Mouse (Mus musculus): Measurements from ENCODE around the gene Zp3.

Gene Zp3

GRCm38 (mm10) chr5:135979904-135980303 is at the start of gene Zp3:
TSS of gene Zp3 (plus strand) at chr5:135980099.
- DNase-seq (ENCODE audit: low spot score), result no peak

DNA sequence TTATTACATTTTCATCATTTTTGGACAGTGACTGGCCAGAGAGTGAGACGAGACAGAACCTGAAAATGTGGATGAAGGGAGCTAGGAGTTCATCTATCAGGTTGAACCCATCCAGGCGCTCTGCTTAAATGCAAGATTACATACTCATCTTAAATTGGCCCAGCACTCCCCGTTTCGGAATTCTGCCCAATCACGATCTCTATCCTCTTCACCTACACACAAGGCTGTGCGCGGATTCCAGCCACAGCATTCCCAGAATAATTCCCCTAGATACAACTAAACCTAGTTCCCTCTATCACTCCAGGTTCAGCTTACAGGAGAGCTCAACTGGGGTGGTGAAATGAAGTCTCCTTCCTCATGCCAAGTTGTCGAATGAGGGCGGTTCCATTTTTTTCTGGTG is 48.4 kb upstream of the Zp3 start:
- DNase-seq (ENCODE audit: low spot score), result no peak

DNA sequence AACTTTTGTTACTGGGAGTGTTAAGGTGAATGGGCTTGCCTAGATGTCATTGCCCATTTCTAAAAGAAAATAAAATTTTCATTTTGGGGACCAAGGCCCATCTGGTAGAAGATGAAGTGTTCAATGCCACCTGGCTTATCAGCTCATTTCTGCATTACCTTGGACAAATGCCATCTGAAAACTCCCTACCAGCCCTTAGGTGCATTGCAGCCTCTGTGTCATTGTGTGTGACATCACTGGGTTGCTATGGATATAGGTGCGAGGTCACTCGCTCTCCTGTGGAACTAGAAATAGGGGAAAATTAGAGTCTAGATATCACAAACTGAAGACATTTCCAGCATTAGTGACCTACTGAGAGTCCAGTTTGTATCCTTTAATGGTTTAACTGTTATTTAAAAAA is 47.5 kb upstream of the Zp3 start:
- DNase-seq (ENCODE audit: low spot score), result no peak

GRCm38 (mm10) chr5:135933222-135933899 is 46.5 kb upstream of the Zp3 start:
- DNase-seq (ENCODE audit: low spot score), result no peak

DNA sequence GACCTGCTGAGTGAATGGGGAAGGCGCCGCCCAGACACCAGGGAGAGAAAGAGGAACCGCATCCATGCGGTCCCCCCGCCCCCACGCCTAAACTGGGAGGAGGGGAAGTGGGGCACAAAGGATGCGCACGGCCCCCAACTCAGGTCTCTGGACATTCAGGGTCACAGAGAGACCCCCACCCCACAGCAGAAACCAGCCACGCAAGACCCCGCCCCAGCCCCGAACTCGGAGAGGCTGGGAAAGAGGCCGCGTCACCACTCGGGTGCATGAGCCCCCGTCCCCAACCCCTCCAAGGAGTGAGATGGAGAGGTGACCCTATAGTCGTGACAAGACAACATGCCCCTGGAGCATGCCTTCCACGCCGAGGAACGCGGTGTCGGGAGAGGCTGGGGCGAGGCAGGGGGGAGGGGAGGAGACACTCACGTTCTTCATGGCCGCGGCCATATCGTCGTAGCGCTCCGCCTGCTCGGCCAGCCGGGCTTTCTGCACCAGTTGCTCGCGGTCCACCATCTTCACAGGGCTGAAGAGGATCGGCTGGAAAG is 45.9 kb upstream of the Zp3 start:
- DNase-seq (ENCODE audit: low spot score), result peak; percentile 50

- DNase-seq (ENCODE audit: low spot score), result peak; percentile 97
These were observed 45.3 kb upstream of the Zp3 start, which contains the start of gene Ywhag for GRCm38 (mm10) chr5:135934481-135935175. TSS of gene Ywhag (minus strand) at chr5:135934616.

GRCm38 (mm10) chr5:135935176-135935523 is 44.7 kb upstream of the Zp3 start:
- no peak for DNase-seq (ENCODE audit: low spot score)

GRCm38 (mm10) chr5:135935641-135936190 is 44.2 kb upstream of the Zp3 start:
- DNase-seq (ENCODE audit: low spot score), result no peak

DNA sequence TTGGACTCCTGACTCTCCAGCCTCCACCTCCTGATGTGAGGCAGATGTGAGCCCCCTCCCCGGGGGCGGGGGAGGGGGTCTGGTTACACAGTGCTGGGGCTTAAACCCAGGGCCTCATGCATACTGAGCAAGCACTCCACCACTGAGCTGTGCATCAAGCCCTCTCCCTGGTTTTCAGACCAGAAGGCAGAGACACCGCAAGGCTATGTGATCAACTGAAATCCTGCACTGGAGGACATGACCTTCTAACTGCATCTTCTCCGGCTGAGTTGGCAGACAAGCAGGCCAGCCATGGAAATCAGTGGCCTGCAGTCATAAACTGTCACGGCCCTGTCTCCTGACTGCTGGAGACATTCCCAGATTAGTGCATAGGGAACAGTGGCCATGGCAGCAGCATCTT is 39.3 kb upstream of the Zp3 start:
- no peak for DNase-seq (ENCODE audit: low spot score)

DNA sequence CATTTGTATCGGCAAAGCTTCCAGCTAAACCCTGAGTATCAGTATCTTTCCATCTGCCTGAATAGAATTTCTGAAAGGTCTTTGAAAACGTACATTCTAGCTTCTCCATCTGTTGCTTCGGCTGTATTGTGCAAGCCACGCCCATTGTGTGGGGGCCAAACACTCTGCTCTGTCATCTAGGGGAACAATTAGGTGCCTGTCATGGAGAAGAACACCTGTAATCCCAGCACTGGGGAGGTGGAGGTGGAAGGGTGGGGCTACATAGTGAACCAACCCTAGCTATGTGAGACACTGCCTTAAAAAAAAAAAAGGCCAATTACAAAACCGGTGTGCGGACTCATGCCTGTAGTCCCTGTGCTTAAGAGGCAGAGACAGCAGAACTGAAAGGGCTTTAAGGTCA is 37.2 kb upstream of the Zp3 start:
- no peak for DNase-seq (ENCODE audit: low spot score)

DNA sequence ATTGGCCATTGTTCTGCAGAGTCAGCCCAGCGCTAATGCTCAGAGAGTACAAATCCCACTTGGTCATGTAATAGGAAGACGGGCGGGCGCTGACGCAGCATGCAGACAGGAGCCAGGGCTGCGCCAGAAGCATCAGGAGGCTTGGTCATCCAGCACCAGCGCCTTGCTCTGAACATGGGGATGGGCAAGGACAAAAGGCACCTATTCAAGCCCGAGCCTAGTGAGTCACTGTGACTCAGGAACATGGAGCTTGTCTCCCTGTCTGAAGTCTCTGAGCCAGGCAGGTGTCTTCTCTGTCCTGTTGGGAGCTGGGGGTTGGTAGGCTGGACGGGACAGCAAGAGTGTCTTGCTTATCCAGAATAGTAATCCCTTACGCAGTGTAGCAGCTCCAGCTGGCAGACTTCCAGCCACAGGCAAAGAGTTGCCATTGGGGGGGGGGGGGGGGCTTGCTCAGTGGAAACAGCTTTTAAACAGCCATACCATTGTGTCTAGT is 33.9 kb upstream of the Zp3 start:
- DNase-seq (ENCODE audit: low spot score), result no peak

- DNase-seq (ENCODE audit: low spot score), result no peak
These were observed 33.3 kb upstream of the Zp3 start for GRCm38 (mm10) chr5:135946621-135947020.

DNA sequence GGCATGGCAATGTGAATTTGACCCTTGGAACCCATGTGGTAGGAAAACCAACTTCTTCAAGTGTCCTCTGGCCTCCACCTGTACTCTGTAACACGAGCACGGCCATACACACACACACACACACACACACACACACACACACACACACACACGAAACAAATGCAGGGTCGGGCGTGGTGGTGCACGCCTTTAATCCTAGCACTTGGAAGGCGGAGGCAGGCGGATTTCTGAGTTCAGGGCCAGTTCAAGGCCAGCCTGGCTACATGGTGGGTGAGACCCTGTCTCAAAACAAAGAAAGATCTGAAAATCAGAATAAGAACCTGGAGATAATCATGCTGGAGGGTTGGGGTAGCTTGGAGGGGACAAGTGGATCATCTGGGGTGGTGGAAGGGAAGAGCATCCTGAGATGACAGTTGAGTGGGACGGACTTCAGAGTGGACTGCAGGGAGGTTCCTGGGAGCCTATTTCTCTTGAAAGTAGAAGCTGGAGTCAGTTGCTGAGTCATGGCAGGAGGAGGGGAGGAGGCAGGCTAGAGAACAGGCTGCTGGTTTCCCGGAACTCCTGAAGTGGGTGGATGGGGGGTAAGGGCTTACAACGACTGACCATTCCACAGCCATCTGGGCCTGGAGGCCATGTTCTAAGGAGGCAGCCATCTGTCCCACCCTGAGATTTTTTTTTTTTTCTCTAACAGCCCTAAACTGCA is 29.0 kb upstream of the Zp3 start:
- DNase-seq (ENCODE audit: low spot score), result no peak

- no peak for DNase-seq (ENCODE audit: low spot score)
These were observed 28.2 kb upstream of the Zp3 start for GRCm38 (mm10) chr5:135951660-135952059.

GRCm38 (mm10) chr5:135952830-135953229 is 27.1 kb upstream of the Zp3 start:
- DNase-seq (ENCODE audit: low spot score), result no peak

DNA sequence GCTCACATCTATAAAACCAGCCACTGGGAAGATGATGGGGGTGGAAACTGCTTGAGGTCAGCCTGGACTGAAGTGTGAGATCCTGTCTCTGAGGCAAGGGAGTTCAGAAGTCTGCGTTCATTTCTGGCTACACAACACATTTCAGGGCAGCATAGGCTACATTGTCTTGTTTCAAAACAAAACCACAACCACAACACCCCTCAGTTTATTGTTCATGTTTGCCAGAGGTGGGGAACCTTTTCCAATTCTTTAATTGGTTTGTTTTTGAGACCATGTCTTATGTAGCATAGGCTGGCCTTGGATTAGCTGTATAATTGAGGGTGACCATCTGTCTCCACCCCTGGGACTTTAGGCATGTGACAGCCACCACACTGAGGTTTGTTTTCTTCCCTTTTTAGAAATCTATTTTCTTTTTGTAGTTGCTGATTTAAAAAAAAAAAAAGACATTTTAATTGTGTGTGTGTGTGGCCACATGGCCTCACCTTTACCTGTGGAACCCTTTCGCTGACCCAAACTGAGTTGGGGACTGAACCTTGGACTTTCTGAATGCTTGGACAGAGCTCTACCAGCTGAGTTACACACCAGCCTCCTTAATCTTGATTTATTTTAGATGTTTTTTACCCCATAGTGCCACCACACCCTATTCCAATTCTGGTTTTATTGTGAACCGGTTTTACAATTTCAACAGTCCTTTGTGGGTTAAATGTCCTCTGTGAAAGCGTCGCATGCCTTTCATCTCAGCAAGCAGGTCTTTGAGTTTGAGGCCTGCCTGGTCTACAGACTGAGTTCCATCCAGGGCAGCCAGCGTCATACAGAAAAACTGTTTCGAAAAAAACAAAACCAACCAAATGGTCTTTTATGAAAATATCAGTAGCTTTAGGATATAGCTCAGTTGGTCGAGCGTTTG is 23.3 kb upstream of the Zp3 start:
- DNase-seq (ENCODE audit: low spot score), result no peak

- peak; percentile 98 for DNase-seq (ENCODE audit: low spot score)
These were observed 22.5 kb upstream of the Zp3 start for GRCm38 (mm10) chr5:135957207-135957974.

GRCm38 (mm10) chr5:135958367-135958766 is 21.5 kb upstream of the Zp3 start:
- DNase-seq (ENCODE audit: low spot score), result no peak

DNA sequence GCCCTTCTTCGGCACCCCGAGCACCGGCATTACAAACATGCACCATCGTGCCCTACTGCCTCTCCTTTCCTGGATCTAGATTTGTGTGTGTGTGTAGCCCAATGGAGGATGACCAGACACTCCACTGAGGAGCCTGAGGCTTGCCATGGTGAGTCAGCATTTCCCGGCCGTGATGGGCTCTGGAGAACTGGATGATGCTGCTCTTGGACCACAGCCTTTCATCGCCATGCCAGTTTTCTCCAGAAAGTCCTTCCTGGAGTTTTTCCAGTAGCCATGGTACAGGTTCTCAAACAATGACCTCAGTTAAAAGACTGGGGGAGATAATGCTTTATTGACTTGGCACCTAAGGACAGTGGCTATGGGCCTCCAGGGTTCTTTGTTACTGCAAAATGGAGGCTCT is 20.0 kb upstream of the Zp3 start:
- no peak for DNase-seq (ENCODE audit: low spot score)

- no peak for DNase-seq (ENCODE audit: low spot score)
These were observed 18.8 kb upstream of the Zp3 start for GRCm38 (mm10) chr5:135960909-135961635.
